Mouse (Mus musculus) E14TG2a.4 (cell line): ENCODE measurements around the gene Stx11.

Experiments used
- CTCF ChIP-seq: conservative IDR thresholded peaks from 2 replicates; pipeline ENCODE4 v1.5.1; 2014; ENCODE audit warnings: low read length
- NANOG ChIP-seq: IDR thresholded peaks from 2 replicates; pipeline ENCODE4 v1.6.1; 2014; ENCODE audit warnings: borderline replicate concordance, low read length, mixed read lengths
- POU5F1 ChIP-seq: IDR thresholded peaks from 2 replicates; pipeline ENCODE4 v1.6.1; 2014; ENCODE audit warnings: low read length, borderline replicate concordance

GRCm38 (mm10) chr10:12936079-12936478 lies 28.0 kb downstream of the Stx11 start:
- TF ChIP-seq CTCF: no peak
- TF ChIP-seq POU5F1: no peak
- no peak for TF ChIP-seq NANOG
